Mouse (Mus musculus) embryonic stem cell, embryonic (primary cell): ENCODE data around the gene Slc39a8.

ENCODE experiments used
- CTCF ChIA-PET, 4 experiments: fragments of 300-600 bp in 2 of 4; fragments of 350-600 bp in 2 of 4; sonication (Branson Sonifier 250); formaldehyde crosslinking; loops; one replicate each; lab custom pipeline; 2022; ENCODE audit warnings: inconsistent platforms in 2 of 4; lab: Charles Lee
- POLR2A ChIA-PET, 4 experiments: fragments of 300-600 bp in 2 of 4; fragments of 350-600 bp in 2 of 4; sonication (Branson Sonifier 250); formaldehyde crosslinking; loops; one replicate each; lab custom pipeline; 2022; ENCODE audit warnings: antibody characterized with exemption in 4 of 4, inconsistent platforms in 1 of 4; lab: Charles Lee

Gene Slc39a8

DNA sequence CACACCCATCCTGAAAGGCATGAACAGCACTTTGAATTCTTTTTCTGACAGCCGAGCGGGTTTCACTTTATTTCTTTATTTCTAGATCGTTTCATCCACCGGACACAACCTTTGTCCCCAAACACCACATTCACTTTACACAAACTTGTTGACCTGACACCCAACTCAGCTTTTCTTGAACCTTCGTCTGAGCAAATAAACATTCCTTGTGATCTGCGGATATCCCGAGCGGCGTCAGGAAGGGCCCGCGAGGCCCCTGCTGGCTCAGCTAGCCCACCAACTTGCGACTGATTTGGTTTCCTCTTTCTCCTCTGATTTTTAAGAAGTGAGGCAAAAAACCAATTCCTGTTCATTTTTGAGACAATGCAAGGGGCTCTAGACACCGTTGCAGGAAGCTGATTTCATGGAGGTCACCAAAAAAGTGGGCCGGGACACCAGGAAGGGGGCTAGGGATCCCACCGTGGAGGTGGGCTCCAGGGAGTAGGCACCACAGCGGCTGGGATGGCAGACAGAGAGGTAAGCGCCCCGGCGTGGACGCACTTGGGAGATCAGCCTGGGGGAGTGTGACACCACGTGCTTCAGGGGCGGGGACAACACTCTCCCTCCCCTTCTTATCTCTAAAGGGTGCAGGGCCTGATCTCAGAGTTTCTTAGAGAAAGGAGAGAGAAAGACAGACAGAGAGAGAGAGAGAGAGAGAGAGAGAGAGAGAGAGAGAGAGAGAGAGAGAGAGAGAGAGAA, at the start of gene Slc39a8:
Slc39a8 (plus strand) TSS at position 264 of the 738 bp plus-strand sequence.
- ChIA-PET POLR2A (interaction anchor here in 2 of 4 experiments (0.6 to 0.7 kb wide), 3 partner anchors 288 to 1246 kb away, joined by 3 read pairs; no protein-coding TSS in a partner anchor), CTCF (interaction anchor here (0.6 to 2.3 kb wide), 6 partner anchors 11 to 1462 kb away, joined by 3 to 8 read pairs (median 4); no protein-coding TSS in a partner anchor)

DNA sequence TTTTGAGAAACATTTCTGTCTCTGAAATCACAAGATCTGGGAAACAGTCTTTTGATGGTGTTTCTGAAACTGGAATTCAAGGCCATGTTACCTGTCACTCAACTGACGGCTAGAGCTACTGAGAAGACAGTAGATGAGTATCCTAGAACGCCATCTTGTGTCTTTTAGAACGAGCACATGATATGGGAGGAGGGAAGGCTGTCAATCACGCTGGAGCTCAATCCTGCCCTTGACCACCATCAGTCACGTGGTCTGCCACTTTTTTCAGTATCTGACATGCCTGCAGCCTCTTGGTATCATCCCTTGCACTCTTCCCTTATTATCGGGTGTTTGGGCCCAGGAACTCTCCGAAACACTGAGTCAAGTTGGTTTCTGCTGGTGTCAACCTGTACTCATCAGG, 40.0 kb upstream of the Slc39a8 start:
- POLR2A ChIA-PET, result no interaction called here
- CTCF ChIA-PET, result no interaction called here

DNA sequence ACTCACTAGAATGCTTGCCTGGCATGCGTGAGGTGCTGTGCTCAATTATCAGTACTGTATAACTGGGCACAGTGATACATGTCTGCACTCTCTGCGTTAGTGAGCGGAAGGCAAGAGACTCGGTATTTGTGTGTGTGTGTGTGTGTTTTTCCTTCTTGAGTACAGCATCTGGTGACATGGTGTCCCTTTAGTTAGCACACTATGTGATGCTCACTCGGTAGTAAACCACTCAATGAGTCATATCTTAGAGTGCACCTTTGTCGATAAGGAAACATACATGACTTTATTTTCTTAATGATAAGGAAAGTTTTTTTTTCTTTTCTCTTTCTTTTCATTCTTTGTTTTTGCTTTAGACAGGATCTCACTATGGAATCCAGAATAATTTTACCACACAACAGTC, 29.0 kb upstream of the Slc39a8 start:
- POLR2A ChIA-PET, result no interaction called here
- CTCF ChIA-PET, result no interaction called here

DNA sequence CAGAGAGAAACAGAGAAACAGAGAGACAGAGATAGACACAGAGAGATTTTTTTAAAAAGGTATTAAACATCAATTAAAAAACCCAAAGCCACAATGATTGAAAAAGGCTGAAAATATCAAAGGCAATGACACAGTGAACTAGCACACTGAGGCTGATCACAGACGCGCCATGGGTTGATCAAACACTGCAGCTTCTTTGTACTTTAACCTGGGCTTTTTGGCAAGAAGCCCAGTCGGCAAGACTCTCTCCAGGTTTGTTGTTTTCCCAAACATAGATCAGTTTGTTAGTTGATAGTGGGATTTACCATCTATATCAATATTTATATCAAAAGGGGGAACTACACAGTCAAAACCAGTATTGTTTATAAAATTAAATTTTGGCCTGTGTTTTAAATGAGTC, 26.8 kb upstream of the Slc39a8 start:
- ChIA-PET CTCF (no interaction called here), POLR2A (no interaction called here)

DNA sequence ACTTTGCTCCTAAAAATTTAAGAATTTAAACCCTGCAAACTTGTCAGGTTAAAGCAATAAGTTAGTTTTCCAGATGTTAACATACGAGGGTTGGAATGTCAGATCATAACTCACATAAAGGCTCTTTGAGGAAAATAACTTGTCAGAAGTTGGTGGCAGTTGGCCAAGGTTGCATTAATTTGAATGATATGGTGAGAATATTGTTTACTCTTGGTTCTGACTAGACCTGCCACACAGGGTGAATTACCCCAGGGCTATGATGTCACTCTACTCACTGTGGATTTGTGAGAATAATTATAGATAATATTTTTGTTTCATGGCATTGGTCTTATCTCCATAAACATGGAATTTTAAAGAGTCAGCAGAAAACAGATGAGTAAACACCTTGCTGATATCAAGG, 26.4 kb upstream of the Slc39a8 start:
- POLR2A ChIA-PET, result no interaction called here
- CTCF ChIA-PET, result no interaction called here

DNA sequence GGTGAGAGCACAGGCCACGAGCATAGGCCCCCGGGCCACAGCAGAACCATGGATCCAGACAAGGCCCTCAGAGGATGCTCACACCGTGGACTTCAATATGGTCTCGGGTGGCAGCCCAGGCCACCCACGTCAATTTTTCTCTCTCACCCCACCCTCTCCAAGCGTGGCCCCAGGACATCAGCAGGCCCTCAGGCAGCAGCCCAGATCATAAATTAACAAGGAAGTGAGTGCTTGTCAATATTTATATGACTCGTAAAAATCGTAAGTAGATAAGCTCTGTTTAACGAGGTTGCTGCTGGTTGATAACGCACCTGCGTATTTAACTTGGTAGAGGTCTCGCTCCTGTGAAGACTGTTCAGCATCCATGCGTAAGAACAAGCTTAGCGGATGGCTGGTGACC, 10.4 kb upstream of the Slc39a8 start:
- POLR2A ChIA-PET, result interaction anchor here in 1 of 4 experiments (0.5 kb wide), 1 partner anchor 294 kb away, joined by 4 read pairs; no protein-coding TSS in a partner anchor
- CTCF ChIA-PET, result interaction anchor here in 1 of 4 experiments (0.6 kb wide), 1 partner anchor 11 kb away, joined by 3 read pairs; no protein-coding TSS in a partner anchor

DNA sequence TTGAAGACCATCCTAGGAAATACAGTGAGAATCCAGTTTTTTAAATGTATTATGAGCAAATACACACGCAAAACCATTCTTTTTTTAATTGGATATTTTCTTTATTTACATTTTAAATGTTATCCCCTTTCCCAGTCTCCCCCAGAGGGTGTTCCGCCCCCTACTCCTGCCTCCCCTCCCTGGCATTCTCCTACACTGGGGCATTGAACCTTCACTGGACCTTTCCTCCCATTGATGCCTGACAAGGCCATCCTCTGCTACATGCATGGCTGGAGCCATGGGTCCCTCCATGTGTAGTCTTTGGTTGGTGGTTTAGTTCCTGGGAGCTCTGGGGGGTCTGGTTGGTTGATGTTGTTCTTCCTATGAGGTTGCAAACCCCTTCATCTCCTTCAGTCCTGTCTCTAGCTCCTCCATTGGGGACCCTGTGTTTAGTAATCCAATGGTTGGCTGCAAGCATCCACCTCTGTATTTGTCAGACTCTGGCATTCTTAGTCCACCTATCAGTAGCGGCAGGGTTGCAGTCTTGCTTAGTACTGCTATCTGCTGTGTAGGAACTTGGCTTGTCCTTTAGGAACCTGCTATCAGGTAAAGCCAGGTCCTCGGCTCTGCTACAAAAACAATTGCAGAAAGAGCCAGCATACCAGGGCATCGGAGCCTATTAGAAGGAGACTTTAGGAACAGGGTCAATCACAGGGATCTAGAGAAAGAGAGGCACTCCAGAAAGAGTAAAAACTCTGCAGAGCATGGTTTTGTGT, 8.9 kb upstream of the Slc39a8 start:
- ChIA-PET CTCF (no interaction called here), POLR2A (no interaction called here)

DNA sequence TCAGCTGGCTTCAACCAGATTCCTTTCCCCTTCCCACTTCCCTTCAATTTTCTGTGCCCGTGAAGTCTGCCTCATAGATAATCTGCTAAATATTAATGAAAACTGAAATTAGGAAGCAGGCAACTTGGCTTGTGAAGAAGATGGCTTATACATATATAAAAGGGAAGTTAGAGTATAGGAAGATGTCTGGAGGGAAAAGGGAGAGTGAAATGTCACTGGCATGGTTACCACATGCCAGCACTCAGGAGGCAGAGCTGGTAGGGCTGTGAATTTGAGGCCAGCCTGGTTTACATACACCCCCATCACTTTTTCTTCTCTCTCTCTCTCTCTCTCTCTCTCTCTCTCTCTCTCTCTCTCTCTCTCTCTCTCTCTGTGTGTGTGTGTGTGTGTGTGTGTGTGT, 8.0 kb upstream of the Slc39a8 start:
- POLR2A ChIA-PET, result interaction anchor here in 1 of 4 experiments (0.6 kb wide), 1 partner anchor 403 kb away, joined by 3 read pairs; no protein-coding TSS in a partner anchor

DNA sequence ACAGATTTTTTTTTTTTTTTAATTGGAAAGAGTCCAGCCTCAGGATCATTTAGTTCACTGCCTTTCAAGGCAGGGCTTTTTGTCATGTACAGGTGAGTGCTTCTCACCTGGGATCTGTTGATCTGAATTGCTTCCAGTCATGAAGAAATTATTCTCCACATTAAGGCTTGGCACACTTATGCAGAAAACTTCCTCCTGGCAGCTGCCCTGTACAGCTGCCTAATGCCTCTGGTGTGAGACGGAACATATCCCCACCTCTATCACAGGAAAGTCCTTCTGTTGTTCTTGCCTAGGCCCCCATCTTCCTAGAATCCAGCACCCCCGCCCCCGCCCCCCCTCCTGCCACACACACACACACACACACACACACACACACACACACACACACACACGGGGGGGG, 643 bp upstream of the Slc39a8 start:
- POLR2A ChIA-PET, result interaction anchor here in 2 of 4 experiments (0.6 to 0.7 kb wide), 3 partner anchors 245 to 1246 kb away, joined by 3 read pairs; no protein-coding TSS in a partner anchor
- CTCF ChIA-PET, result interaction anchor here in 3 of 4 experiments (0.7 to 2.3 kb wide), 3 partner anchors 93 to 716 kb away, joined by 3 to 8 read pairs (median 6); no protein-coding TSS in a partner anchor

More for the DNA sequence above, 8.0 kb upstream of the Slc39a8 start:
- CTCF ChIA-PET, result no interaction called here

DNA sequence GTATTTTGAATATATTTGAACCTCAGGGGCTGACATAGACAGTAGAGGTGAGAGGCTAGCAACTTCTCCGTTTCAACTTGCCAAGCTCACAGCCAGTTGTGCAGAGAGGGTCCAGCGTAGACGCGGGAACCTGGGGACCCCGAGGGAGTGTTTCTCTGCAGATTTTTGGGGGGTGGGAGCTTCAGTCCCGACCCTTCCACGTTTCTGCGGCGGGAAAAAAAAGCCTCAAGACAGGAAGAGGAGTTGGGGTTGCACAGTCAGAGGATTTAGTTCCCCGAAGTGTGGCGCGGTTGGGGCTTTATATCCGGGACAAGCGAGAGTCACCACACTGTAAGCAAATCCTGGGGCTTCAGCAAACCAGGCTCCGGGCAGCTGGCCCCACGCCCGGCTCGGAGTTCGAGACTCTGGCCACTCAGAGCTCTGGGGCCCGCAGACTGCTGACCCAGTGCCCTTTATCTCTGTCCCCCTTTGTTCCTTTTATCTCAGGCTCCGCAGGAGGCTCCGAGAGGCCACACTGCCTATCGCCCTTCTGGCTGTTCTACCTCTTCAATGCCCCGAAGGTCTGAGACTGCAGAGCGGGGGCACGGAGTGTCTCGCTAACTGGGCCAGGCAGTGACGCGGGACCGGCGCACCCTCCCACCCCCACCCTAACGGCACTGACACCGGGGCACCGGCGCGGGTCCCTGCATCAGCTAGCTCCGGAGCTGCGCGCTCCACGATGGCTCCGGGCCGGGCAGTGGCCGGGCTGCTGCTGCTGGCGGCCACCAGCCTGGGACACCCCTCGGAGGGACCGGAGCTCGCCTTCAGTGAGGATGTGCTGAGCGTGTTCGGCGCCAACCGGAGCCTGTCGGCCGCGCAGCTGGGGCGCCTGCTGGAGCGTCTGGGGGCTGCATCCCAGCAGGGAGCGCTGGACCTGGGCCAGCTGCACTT, 940 bp downstream of the Slc39a8 start:
- CTCF ChIA-PET, result interaction anchor here (0.6 to 2.3 kb wide), 7 partner anchors 12 to 1920 kb away, joined by 3 to 8 read pairs (median 4); no protein-coding TSS in a partner anchor

DNA sequence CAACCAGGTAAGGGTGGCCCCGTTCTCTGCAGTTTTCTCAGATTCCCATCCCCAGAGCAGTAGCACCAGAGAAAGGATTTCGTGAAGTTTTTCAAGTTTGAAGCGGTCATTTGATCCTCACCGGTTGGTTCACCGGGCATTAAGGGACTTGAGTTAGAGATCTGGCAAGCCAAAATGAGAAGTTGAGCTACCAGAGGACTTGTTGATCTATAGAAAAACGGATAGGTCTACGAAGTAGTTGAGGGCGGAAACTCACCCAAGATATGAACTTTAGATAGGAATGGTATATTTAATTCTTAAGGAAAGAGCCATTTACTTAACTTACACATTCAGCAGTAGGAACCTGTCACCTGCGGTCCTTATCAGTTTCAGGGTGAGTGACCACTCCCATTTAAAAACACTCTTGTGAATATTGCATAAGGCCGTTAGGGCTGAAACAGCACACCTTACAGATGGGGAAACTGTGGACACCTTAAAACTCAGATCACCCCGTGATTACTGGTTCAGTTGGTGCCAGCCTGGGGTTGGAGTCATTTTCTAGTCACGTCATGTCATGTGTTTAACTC, 1.7 kb downstream of the Slc39a8 start:
- ChIA-PET POLR2A (interaction anchor here in 2 of 4 experiments (0.5 to 0.8 kb wide), 2 partner anchors 260 to 831 kb away, joined by 4 to 5 read pairs; no protein-coding TSS in a partner anchor), CTCF (interaction anchor here in 2 of 4 experiments (0.6 to 2.3 kb wide), 3 partner anchors 95 to 1919 kb away, joined by 4 to 8 read pairs (median 4); no protein-coding TSS in a partner anchor)

More for the DNA sequence above, 940 bp downstream of the Slc39a8 start:
- POLR2A ChIA-PET, result interaction anchor here in 3 of 4 experiments (0.5 to 0.8 kb wide), 4 partner anchors 259 to 832 kb away, joined by 3 to 5 read pairs (median 4); no protein-coding TSS in a partner anchor

DNA sequence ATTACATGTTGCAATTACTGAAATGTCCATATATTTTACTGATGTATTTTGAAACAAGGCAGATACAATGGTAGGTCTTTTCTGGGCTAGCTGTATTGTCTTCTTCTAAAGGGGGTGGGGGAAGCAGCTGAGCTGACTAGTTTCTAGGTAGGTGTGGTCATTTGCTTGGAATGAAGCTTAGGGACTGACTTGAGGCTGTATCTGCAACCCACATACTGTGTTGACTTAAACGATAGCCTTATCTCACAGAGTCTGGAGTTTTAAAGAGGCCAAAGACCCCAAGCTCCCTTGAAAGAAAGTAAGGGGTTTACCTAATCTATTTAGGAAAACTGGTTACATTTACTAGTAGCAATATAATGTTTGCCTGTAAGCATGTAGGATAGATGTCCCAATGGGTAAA, 2.9 kb downstream of the Slc39a8 start:
- ChIA-PET POLR2A (no interaction called here), CTCF (interaction anchor here in 1 of 4 experiments (1.4 kb wide), 1 partner anchor 97 kb away, joined by 4 read pairs; no protein-coding TSS in a partner anchor)

DNA sequence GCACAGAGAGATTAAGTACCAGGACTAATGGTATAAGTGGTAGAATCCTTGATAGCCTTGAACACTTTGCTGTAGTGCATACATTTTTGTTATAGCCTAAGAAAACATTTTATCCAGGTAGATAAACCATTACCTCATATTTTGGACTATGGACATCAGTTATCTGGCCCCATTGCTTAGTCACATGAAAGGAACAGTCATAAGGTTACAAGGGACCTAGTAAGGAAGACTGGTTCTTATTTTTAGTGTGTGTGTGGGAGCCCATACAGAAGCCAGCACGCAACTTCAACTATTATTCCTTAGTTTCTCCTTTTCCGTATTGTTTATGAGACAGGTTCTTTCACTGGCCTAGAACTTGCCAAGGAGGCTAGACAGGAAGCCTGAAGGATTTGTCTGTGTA, 7.4 kb downstream of the Slc39a8 start:
- POLR2A ChIA-PET, result interaction anchor here in 1 of 4 experiments (0.6 kb wide), 1 partner anchor 256 kb away, joined by 4 read pairs; no protein-coding TSS in a partner anchor
- CTCF ChIA-PET, result no interaction called here

DNA sequence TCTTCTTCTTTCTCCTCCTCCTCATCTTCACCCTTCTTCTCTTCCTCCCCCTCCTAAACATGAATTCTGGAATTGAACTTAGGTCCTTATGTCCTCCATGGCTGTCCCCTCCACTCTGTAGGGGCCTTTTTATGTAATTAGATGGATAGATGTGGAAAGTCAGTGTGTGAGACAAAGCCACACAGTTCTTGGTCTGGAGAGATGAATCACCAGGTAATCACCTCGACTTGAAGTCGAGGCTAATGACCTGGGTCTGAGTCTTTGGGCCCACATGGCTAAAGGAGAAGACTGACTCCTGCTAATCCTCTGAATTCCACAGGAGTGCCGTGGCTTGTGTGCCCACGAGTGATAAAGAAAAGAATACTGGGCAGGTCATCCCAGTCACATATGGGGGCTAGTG, 7.8 kb downstream of the Slc39a8 start:
- ChIA-PET CTCF (no interaction called here), POLR2A (no interaction called here)

DNA sequence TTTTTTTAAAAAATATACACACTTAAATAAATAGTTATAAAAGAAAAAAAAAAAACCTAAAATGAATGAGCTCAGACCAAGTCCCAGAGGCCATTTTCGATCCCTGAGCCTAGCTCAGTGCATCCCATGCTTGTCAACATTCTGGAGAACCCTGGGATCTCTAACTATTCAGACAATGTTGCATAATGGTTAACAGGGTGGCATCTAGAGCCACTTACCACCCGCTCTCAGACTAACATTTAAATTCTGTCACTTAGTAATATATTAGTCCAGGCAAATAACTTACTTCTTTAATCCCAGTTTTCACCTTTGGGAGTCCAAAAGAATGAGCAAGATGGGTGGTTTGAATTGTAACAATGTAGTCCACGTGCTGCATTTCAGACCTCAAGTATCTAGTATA, 9.9 kb downstream of the Slc39a8 start:
- CTCF ChIA-PET, result no interaction called here
- POLR2A ChIA-PET, result no interaction called here

DNA sequence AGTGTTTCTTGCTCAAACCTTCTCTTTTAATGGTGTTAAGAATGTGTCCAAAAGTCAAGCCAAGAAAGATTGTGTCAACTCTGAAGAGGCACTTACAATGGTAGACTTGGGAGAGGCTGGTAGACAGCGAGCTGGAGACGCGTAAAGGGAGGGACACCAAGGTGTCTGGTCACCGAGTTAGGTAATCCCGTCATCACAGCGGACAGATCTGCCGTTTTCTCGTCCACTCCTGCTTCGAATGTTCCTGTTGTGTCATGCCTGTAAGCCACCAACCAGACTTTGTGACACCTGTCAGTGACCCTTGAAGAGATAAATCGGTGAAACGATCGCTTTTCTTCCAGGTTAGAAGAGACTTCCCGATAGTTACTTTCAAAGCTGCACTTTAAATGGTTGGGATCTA, 14.5 kb downstream of the Slc39a8 start:
- POLR2A ChIA-PET, result no interaction called here

DNA sequence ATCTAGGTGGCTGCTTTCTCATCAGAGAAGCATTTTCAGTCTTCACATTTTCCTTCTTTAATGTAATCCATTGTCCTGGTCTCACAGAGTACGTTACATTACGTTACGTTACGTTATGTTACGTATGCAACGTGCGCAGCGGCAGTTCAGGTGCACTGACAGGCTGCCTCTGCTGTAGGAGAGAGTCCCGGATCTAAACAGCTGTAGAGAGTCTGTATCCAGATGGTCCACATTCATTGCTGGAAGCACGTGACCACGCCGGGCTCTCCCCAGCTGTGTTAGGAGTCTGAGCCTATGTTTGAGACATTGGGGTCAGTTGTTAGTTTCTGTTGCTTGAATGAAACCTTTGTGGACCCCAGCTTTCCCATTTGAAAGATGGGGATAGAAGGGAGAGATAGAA, 15.1 kb downstream of the Slc39a8 start:
- ChIA-PET CTCF (no interaction called here), POLR2A (no interaction called here)

More for the DNA sequence above, 14.5 kb downstream of the Slc39a8 start:
- CTCF ChIA-PET, result no interaction called here
